Mouse (Mus musculus) urinary bladder, adult 2 months (tissue): ENCODE results near the gene Gatd1. TPM values are rescaled to one million over a fixed set of nuclear protein-coding genes. Genes with fewer than 3 reads are reported as not detected.
"Not testable (repeated sequence)": the region's sequence is repeated elsewhere in the genome, so short reads cannot be mapped to it uniquely, and the experiment has no call there.

ENCODE experiments used
- DNase-seq: peaks from one replicate; pipeline ENCODE4 v3.0.0; 2022; ENCODE audit warnings: low spot score
- polyA plus RNA-seq: library from polyadenylated mRNA; depleted of rRNA; stranded (reverse); fragments of >200 nt; gene quantifications from 2 replicates; pipeline ENCODE4 v1.2.3, GENCODE M21; 2012

The Gatd1 gene
- polyA plus RNA-seq, 1 experiment = 59.2 TPM

DNA sequence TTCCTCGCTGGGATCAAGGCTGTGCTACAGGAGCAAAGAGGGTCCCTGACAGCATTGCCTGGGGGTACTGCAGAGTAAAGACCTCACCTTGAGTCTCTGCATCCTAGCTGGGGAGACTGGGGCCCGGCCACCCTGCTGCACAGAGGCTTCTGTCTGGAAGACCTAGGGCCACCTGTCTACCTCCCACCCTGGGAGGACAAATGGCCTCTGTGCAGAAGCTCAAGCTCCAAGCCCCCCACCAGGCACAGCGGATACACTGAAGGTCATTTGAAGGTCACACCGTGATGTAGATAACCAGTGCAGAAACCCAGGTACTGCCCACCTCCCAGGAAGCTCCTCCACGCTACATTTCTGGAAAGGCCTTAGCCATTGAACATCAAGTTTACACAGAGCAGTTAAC lies 14.8 kb upstream of the Gatd1 start:
- DNase-seq = no peak

- DNase-seq = no peak
These were observed 13.2 kb upstream of the Gatd1 start for GRCm38 (mm10) chr7:141426948-141427730.

DNA sequence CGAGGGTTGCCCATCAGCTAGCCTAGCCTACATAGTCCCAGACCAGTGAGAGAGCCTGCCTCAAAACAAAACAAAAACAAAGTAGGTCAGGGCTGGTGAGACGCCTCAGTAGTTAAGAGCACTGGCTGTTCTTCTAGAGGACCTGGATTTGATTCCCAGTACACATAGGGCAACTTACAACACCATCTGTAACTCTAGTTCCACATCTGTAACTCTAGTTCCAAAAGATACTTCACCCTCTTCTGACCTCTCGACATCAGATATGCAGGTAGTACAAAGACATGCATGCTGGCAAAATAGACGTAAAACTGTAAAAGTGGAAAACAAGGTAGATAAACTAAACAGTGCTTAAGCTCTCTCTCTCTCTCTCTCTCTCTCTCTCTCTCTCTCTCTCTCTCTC lies 9.9 kb upstream of the Gatd1 start:
- DNase-seq = no peak

- DNase-seq = no peak
These were observed 6.2 kb upstream of the Gatd1 start for GRCm38 (mm10) chr7:141420030-141420702.

- no peak for DNase-seq
These were observed 5.0 kb upstream of the Gatd1 start for GRCm38 (mm10) chr7:141418970-141419369.

DNA sequence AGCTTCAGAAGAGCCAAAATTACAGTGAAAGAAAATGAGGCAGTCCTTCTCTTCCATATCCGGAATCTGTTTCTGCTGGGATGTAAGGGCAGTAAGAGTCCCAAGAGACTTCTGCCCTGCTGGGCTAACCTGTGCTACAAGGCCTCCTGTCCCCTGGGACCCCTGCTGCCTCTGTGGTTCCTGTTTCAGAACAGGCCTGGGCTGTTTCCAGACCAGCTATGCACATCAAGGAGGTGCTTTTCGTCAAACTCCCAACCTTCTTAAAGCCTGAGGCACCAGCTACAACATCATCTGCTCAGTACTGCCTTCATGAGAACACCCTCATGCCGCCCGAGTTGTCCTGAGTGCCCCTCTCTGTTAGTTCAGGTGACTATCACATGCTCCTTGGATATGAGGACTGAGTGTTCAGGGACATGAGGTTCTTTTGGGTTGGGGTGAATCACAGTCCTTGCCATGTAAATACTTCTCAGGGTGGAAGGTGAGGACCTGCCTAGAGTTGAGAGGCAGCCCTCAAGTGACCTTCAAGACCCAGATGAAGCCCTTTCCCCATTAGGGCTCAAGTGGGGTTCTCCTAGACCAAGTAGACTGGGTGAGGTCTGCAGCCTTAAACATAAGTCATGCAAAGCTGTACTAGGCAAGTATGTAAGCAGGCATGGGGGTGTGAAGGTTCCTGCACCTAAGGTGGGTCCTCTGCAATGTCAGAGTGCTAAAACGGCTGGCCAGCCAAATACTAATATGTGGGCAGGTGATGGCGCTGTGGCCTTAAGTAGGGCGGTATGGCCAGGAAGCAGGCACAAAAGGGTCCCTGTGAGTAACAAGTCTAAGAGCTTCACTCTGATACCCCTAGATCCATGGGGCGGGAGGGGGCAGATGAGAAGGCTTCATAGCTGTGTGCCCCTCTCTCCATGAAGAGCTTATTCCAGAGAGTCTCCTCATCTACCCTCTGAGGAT lies 4.1 kb upstream of the Gatd1 start:
- no peak for DNase-seq

GRCm38 (mm10) chr7:141416144-141416841 lies 2.4 kb upstream of the Gatd1 start:
- DNase-seq = no peak

DNA sequence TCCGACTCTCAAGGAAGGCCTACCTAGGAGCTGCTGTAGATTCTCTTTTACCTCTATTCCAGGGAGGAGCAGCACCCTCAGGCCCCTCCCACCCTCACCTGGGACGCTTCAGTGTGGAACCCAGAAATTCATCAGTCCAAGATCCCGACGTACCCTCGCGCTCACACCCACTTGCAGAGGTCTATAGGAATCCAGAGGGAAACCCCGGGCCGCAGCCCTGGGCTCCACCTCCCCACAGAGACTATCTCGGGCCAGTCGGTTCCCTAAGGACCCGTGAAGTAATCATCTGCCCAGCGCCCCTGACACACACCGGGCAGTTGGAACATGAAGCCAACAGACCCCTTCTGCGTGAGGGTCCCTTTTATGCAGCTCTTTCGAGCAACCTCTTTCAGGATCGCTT lies 605 bp downstream of the Gatd1 start:
- DNase-seq = no peak

- DNase-seq = no peak
These were observed 2.3 kb downstream of the Gatd1 start for GRCm38 (mm10) chr7:141411667-141412066.

DNA sequence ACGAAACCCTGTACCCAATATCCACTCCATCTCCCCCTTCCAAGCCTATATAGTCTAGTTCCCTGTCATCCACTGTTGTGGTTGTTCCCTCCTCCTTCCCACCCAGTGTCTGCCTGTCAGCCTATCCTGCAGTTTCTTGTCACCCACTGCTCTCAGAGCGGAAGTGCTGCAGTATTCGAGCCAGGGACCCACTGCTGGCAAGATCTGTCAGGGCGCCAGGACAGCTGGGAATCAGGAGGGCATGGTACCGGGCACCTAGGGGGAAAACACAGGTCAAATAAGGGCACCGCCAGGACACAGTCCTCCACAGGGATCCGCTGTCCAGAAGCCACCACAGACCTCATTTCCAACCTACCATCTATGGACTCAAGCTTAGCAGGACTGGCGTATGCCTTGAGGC lies 3.3 kb downstream of the Gatd1 start:
- no peak for DNase-seq

- DNase-seq = peak; percentile 65
These were observed 5.1 kb downstream of the Gatd1 start for GRCm38 (mm10) chr7:141408833-141409232.

GRCm38 (mm10) chr7:141407670-141408069 lies 6.3 kb downstream of the Gatd1 start:
- not testable (repeated sequence) for DNase-seq

DNA sequence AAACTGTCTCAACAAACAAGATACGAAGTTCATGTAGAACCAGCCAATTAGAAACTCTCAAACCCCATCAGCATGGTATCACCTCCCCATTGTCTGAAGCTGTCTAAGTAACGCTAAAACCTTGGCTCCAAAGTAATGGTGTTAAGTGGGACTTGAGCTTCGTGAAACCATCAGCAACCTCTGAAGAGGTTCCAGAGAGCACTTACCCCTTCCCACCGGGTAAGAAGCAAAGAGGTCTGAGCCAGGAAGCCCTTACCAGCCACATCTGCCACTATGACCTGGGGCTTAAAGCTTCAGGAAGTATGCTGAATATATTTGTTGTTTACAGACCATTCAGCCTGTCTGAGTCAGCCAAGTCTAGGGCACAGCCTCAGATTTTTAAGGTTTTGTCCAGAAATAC lies 8.5 kb downstream of the Gatd1 start:
- DNase-seq = no peak

- DNase-seq = no peak
These were observed 10.6 kb downstream of the Gatd1 start for GRCm38 (mm10) chr7:141403305-141403704.

DNA sequence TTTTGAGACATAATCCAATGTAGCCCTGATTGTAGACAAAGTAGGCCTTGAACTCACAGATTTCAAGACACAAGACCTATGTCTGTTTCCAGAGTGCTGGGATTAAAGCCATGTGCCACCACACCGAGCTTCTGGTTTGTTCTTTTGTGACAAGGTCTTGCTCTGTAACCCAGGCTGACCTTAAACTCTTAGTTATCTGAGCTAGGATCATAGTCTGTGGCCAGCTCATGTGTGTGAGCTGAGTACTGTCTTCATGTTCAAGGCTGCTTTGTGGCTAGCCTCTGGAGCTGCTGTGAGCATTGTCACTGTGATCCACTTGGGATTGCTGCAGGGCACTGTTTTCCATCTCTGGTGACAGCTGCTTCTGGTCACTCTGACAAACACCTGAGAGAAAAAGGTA lies 18.6 kb downstream of the Gatd1 start:
- no peak for DNase-seq

- DNase-seq = no peak
These were observed 19.2 kb downstream of the Gatd1 start for GRCm38 (mm10) chr7:141394771-141395170.

DNA sequence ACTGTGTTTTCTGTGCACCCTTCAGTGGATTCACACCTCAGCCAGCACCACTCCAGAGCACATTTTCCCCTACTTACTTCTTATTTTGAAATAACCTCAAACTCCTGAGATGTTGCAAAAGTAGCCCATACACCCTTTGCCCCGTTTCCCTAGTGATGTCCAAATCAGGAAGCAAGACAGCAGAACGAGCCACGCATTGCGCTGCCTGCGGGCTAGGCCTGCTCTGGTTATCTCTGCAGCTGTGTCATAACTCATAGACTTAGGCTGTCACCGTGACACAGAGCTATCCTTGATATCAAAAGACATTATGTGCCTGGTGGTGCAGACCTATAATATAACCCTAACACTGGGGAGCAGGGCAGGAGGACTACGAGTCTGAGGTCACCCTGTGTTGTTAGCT lies 19.8 kb downstream of the Gatd1 start:
- DNase-seq = no peak

- no peak for DNase-seq
These were observed 21.2 kb downstream of the Gatd1 start for GRCm38 (mm10) chr7:141392552-141393222.

DNA sequence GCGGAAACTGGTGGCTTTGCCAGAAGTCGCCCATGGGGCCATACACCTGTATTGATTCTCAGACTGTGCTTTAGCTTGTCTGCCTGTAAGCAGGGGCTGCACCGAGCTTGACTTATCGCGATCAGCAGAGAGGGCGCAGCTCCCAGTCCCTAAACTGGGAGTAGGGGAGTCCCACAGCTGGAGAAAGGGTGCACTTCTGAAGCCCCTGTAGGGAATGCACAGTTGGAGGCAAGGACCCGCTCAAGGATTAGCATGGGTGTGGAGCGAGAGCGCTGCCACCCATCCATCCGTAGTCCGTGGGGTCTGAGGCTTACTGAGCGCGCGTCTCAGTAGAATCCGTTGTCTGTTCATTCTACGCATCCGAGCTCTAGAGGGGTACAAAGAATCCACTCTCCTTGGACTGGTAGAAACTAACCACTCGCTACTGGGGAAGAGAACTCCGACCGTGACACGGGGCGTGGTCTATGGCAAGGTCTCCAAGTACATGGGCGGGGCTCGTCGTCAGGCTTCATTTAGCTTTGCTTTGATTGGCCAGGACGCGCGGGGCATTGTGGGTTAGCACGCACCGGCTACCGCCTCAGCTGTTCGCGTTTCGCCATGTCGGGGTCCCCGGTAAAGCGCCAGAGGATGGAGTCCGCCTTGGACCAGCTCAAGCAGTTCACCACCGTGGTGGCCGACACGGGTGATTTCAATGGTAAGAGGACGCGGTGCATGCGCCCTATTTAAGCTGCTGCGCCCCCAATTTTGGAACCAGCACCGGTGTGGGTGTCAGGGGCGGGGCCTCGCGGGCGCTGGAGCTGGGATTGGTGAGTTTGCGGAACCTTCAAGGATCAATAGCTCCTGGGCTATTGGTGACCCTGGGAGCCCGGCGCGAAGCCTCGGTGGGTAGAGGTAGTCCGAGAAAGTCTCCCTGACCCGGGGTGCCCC lies 22.0 kb downstream of the Gatd1 start, which contains the start of gene Taldo1:
Gene Taldo1, plus strand, starts transcription at position 575 of the 927 bp plus-strand sequence.
- DNase-seq = peak; percentile 92
